Mouse (Mus musculus): ENCODE measurements around the gene Ell. TPM values are rescaled to one million over a fixed set of nuclear protein-coding genes. Genes with fewer than 3 reads are reported as not detected.
"Not testable (repeated sequence)": the region's sequence is repeated elsewhere in the genome, so short reads cannot be mapped to it uniquely, and the experiment has no call there.

Ell gene
- total and polyA plus RNA-seq, 2 experiments, result 10.0 to 25.0 TPM

GRCm38 (mm10) chr8:70505698-70506327 is 33.4 kb upstream of the Ell start:
- no peaks in the 10 kb centered on the region for H3K27me3 ChIP-seq (ENCODE audit: control insufficient read depth, insufficient read depth, low read length)
- H3K79me2 ChIP-seq (ENCODE audit: control insufficient read depth, insufficient read depth, low read length), result peaks cover 14% of the 10 kb centered on the region; the same call in 1 of the 2 replicates
- H3K36me3 ChIP-seq (ENCODE audit: control insufficient read depth, insufficient read depth, low read length), result peaks cover 10% of the 10 kb centered on the region; the same call in 1 of the 2 replicates
- no peak for DNase-seq (ENCODE audit: extremely low read depth, low read depth, low spot score)
- H3K9ac ChIP-seq (ENCODE audit: low read depth, low read length), result peak overlapping the region; percentile 87
- no peak for TF ChIP-seq POLR2A (IDR thresholded peaks at IDR 0.05; ENCODE audit: extremely low read depth, insufficient read depth, low read length)
- no peak for TF ChIP-seq CTCF (IDR thresholded peaks at IDR 0.05; ENCODE audit: low read depth, low read length)
- 27% methylated on average over 32 of the region's 32 CpGs for WGBS
- H3K4me3 ChIP-seq (ENCODE audit: insufficient read depth, low read depth, low read length), result peak overlapping the region; percentile 79
- peaks cover 21% of the 10 kb centered on the region for H3K4me1 ChIP-seq (ENCODE audit: control insufficient read depth, insufficient read depth, low read length)
- peak overlapping the region; percentile 21 for H3K27ac ChIP-seq (replicated peaks; ENCODE audit: insufficient read depth, low read depth, low read length)

DNA sequence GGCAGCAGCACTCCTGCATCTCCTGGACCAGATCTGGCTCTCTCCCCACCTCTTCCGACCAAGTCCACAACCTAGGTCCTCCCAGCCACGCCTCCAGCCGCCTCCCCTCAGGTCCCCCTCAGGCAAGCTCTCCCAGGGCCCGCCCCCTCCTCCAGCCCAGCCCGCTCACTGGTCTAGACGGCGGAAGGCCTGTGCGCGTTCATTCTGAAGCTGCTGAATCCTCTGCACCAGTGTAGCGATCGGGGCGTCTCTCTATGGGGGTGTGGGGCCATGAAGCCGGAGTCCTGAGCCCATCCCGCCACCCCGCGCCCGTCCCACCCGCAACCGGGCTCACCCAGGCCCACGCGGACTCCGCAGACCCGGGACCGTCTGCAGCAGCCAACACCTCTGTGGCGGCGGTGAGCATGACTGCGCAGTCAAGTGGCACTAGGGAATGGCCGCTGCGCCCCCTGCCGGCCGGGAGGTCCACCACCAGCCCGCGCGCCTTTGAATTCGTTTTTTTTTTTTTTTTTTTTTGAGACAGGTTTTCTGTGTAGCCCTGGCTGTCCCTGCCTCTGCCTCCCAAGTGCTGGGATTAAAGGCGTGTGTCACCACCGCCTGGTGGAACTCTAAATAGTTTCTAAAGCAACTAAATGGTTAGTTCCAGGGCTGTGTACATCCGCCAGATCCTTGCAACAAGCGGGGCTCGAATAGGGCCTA is 32.8 kb upstream of the Ell start, which contains the start of gene Rex1bd:
Rex1bd (minus strand) TSS at position 425 of the 699 bp plus-strand sequence.
- Histone ChIP-seq H3K27ac (replicated peaks; ENCODE audit: insufficient read depth, low read depth, low read length) (peak within 1 kb of the TSS; percentile 21), H3K4me1 (ENCODE audit: control insufficient read depth, insufficient read depth, low read length) (peaks cover 21% of the 10 kb centered on the region), H3K79me2 (ENCODE audit: control insufficient read depth, insufficient read depth, low read length) (peaks cover 14% of the 10 kb centered on the region; the same call in 1 of the 2 replicates), H3K27me3 (ENCODE audit: control insufficient read depth, insufficient read depth, low read length) (no peaks in the 10 kb centered on the region), H3K4me3 (ENCODE audit: insufficient read depth, low read depth, low read length) (peak within 1 kb of the TSS; percentile 79), H3K36me3 (ENCODE audit: control insufficient read depth, insufficient read depth, low read length) (peaks cover 10% of the 10 kb centered on the region; the same call in 1 of the 2 replicates), H3K9ac (ENCODE audit: low read depth, low read length) (peak within 1 kb of the TSS; percentile 87)
- TF ChIP-seq CTCF (IDR thresholded peaks at IDR 0.05; ENCODE audit: low read depth, low read length) (peak; percentile 83), POLR2A (IDR thresholded peaks at IDR 0.05; ENCODE audit: extremely low read depth, insufficient read depth, low read length) (no peak; the same call in 1 of the 2 replicates)
- WGBS, result 4% methylated on average over 40 of the region's 40 CpGs
- peak; percentile 87 for DNase-seq (ENCODE audit: extremely low read depth, low read depth, low spot score)

- Histone ChIP-seq H3K9ac (ENCODE audit: low read depth, low read length) (no peak overlapping the region), H3K79me2 (ENCODE audit: control insufficient read depth, insufficient read depth, low read length) (peaks cover 14% of the 10 kb centered on the region; the same call in 1 of the 2 replicates), H3K27me3 (ENCODE audit: control insufficient read depth, insufficient read depth, low read length) (no peaks in the 10 kb centered on the region), H3K36me3 (ENCODE audit: control insufficient read depth, insufficient read depth, low read length) (peaks cover 10% of the 10 kb centered on the region), H3K27ac (replicated peaks; ENCODE audit: insufficient read depth, low read depth, low read length) (no peak overlapping the region), H3K4me3 (ENCODE audit: insufficient read depth, low read depth, low read length) (no peak overlapping the region), H3K4me1 (ENCODE audit: control insufficient read depth, insufficient read depth, low read length) (peaks cover 25% of the 10 kb centered on the region)
- no peak for TF ChIP-seq POLR2A (IDR thresholded peaks at IDR 0.05; ENCODE audit: extremely low read depth, insufficient read depth, low read length)
- no peak for TF ChIP-seq CTCF (IDR thresholded peaks at IDR 0.05; ENCODE audit: low read depth, low read length)
- WGBS, result 47% methylated on average over 5 of the region's 5 CpGs
- DNase-seq (ENCODE audit: extremely low read depth, low read depth, low spot score), result no peak
Measured at GRCm38 (mm10) chr8:70507027-70507393, 32.2 kb upstream of the Ell start.

GRCm38 (mm10) chr8:70509281-70509952 is 29.8 kb upstream of the Ell start:
- Histone ChIP-seq H3K27me3 (ENCODE audit: control insufficient read depth, insufficient read depth, low read length) (no peaks in the 10 kb centered on the region), H3K4me1 (ENCODE audit: control insufficient read depth, insufficient read depth, low read length) (peaks cover 24% of the 10 kb centered on the region), H3K4me3 (ENCODE audit: insufficient read depth, low read depth, low read length) (peak overlapping the region; percentile 96), H3K27ac (replicated peaks; ENCODE audit: insufficient read depth, low read depth, low read length) (peak overlapping the region; percentile 76), H3K9ac (ENCODE audit: low read depth, low read length) (peak overlapping the region; percentile 95), H3K79me2 (ENCODE audit: control insufficient read depth, insufficient read depth, low read length) (peaks cover 25% of the 10 kb centered on the region; the same call in 1 of the 2 replicates), H3K36me3 (ENCODE audit: control insufficient read depth, insufficient read depth, low read length) (peaks cover 12% of the 10 kb centered on the region)
- no peak for TF ChIP-seq POLR2A (IDR thresholded peaks at IDR 0.05; ENCODE audit: extremely low read depth, insufficient read depth, low read length)
- no peak for TF ChIP-seq CTCF (IDR thresholded peaks at IDR 0.05; ENCODE audit: low read depth, low read length)
- no peak for DNase-seq (ENCODE audit: extremely low read depth, low read depth, low spot score)
- WGBS, result 4% methylated on average over 25 of the region's 25 CpGs

GRCm38 (mm10) chr8:70510228-70510915 is 28.9 kb upstream of the Ell start, which contains the start of gene Uba52:
Gene Uba52, minus strand, starts transcription at chr8:70510801.
- peak within 1 kb of the TSS; percentile 95 for H3K9ac ChIP-seq (ENCODE audit: low read depth, low read length)
- peaks cover 12% of the 10 kb centered on the region for H3K36me3 ChIP-seq (ENCODE audit: control insufficient read depth, insufficient read depth, low read length)
- no peaks in the 10 kb centered on the region for H3K27me3 ChIP-seq (ENCODE audit: control insufficient read depth, insufficient read depth, low read length)
- peak; percentile 85 for DNase-seq (ENCODE audit: extremely low read depth, low read depth, low spot score)
- peaks cover 25% of the 10 kb centered on the region; the same call in 1 of the 2 replicates for H3K79me2 ChIP-seq (ENCODE audit: control insufficient read depth, insufficient read depth, low read length)
- H3K4me3 ChIP-seq (ENCODE audit: insufficient read depth, low read depth, low read length), result peak within 1 kb of the TSS; percentile 96
- WGBS, result under 1% methylated on average over 68 of the region's 74 CpGs
- TF ChIP-seq POLR2A (IDR thresholded peaks at IDR 0.05; ENCODE audit: extremely low read depth, insufficient read depth, low read length) (peak; percentile 80), CTCF (IDR thresholded peaks at IDR 0.05; ENCODE audit: low read depth, low read length) (no peak)
- peaks cover 21% of the 10 kb centered on the region for H3K4me1 ChIP-seq (ENCODE audit: control insufficient read depth, insufficient read depth, low read length)
- H3K27ac ChIP-seq (replicated peaks; ENCODE audit: insufficient read depth, low read depth, low read length), result peak within 1 kb of the TSS; percentile 92

DNA sequence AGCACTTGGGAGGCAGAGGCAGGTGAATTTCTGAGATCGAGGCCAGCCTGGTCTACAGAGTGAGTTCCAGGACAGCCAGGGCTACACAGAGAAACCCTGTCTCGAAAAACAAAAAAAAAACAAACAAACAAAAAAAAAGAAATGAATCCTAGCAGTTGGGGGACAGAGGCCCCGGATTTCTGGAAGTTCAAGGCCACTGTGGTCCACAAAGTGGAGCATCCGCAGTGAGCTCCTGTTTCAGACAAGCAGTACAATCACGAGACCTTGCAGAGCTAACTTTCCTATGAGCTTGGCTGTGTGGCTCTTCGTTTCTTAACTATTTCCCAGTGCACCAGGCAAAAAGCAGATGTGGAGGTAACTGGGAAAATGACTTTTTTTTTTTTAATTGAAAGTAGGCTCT is 28.1 kb upstream of the Ell start:
- peaks cover 25% of the 10 kb centered on the region; the same call in 1 of the 2 replicates for H3K79me2 ChIP-seq (ENCODE audit: control insufficient read depth, insufficient read depth, low read length)
- peak; percentile 37 for DNase-seq (ENCODE audit: extremely low read depth, low read depth, low spot score)
- H3K27ac ChIP-seq (replicated peaks; ENCODE audit: insufficient read depth, low read depth, low read length), result peak overlapping the region; percentile 92
- H3K9ac ChIP-seq (ENCODE audit: low read depth, low read length), result peak overlapping the region; percentile 94
- peaks cover 12% of the 10 kb centered on the region for H3K36me3 ChIP-seq (ENCODE audit: control insufficient read depth, insufficient read depth, low read length)
- peaks cover 15% of the 10 kb centered on the region for H3K4me1 ChIP-seq (ENCODE audit: control insufficient read depth, insufficient read depth, low read length)
- H3K4me3 ChIP-seq (ENCODE audit: insufficient read depth, low read depth, low read length), result peak overlapping the region; percentile 96
- not testable (repeated sequence) for H3K27me3 ChIP-seq (ENCODE audit: control insufficient read depth, insufficient read depth, low read length)
- WGBS, result 28% methylated on average over 6 of the region's 6 CpGs

Data from liver, adult 2 months (tissue).